Mouse (Mus musculus): Measurements from ENCODE around the gene Adam1a. TPM values are rescaled to one million over a fixed set of nuclear protein-coding genes. Genes with fewer than 3 reads are reported as not detected.
A peak's percentile ranks its signal among the peaks of the same experiment; 100 is the strongest.

Gene Adam1a
- polyA plus RNA-seq, 1 experiment from 2014 or later = 1.0 TPM

DNA sequence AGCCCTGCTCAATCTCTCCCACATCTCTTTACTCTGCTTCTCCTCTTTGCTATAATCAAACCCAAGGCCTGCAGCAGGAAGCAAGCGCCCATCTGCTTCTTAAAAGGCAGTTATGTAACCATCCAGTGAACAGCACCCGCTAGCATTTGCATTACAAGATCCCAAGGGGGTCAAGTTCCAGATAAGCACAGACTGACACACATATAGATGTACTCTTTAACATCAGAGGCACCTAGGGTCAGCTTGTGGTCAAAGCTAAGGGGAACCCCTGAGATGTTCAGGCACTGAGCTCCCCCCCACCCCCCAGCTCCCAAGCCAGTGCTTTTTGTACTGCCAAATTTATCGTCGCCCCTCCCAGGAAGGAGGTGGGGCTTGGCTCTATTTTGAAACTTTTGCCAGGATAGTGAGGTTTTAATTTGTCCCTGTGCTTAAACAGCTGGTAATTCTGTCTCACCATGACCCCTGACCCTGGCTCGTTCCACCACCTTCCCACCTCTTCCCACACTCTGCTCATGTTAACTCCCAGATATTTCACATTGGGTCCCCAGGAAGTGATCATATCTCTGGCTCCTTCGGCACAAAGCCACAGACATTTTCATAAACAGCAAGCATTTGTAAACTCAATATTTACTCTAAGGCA lies 41.2 kb upstream of the Adam1a start:
- 62% methylated on average over 6 of the region's 6 CpGs for WGBS (ENCODE audit: insufficient replicate concordance)
- H3K36me3 ChIP-seq (ENCODE audit: control insufficient read depth, insufficient read depth, low read length) = no peaks in the 10 kb centered on the region
- H3K4me2 ChIP-seq = no peak overlapping the region
- no peak overlapping the region for H3K27ac ChIP-seq (ENCODE audit: low read depth, low read length)
- ATAC-seq (replicated peaks; ENCODE audit: insufficient number of reproducible peaks, low FRiP score, low TSS enrichment) = no peak
- H3K4me1 ChIP-seq (ENCODE audit: control insufficient read depth, insufficient read depth, low read length) = 0 out of 2 replicates have a peak, but pooled peaks cover 6% of the 10 kb centered on the region
- H3K9me3 ChIP-seq (replicated peaks; ENCODE audit: control insufficient read depth, low read length) = no peaks in the 10 kb centered on the region
- no peak overlapping the region for H3K4me3 ChIP-seq (ENCODE audit: low read depth, low read length)
- H3K27me3 ChIP-seq (ENCODE audit: control insufficient read depth, insufficient read depth, low read length) = no peaks in the 10 kb centered on the region
- no peak overlapping the region for H3K9ac ChIP-seq (ENCODE audit: low read depth, low read length)

DNA sequence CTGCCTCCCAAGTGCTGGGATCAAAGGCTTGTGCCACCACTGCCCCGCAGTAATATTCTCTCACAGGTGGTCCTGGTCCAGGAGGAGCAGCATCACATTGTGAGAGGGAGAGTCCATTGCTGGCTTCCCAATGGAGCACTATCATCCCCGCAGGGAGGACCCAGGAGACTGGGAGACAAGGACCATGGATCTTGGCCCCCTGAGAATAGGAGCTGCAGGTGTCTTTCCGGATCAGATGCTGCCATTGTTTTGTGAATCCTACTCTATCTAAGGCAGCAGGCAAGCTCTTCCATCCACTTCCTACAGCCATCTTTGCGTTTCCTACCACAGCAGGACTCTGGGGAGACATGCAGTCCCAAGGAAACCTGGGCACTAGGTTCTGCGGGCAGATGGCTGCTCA lies 40.4 kb upstream of the Adam1a start:
- Histone ChIP-seq H3K27me3 (ENCODE audit: control insufficient read depth, insufficient read depth, low read length) (no peaks in the 10 kb centered on the region), H3K27ac (ENCODE audit: low read depth, low read length) (no peak overlapping the region), H3K4me1 (ENCODE audit: control insufficient read depth, insufficient read depth, low read length) (0 out of 2 replicates have a peak, but pooled peaks cover 6% of the 10 kb centered on the region), H3K36me3 (ENCODE audit: control insufficient read depth, insufficient read depth, low read length) (no peaks in the 10 kb centered on the region), H3K4me2 (no peak overlapping the region), H3K9me3 (replicated peaks; ENCODE audit: control insufficient read depth, low read length) (no peaks in the 10 kb centered on the region), H3K9ac (ENCODE audit: low read depth, low read length) (no peak overlapping the region), H3K4me3 (ENCODE audit: low read depth, low read length) (no peak overlapping the region)
- 73% methylated on average over 5 of the region's 5 CpGs for WGBS (ENCODE audit: insufficient replicate concordance)
- no peak for ATAC-seq (replicated peaks; ENCODE audit: insufficient number of reproducible peaks, low FRiP score, low TSS enrichment)

- Histone ChIP-seq H3K4me2 (no peak overlapping the region), H3K4me1 (ENCODE audit: control insufficient read depth, insufficient read depth, low read length) (0 out of 2 replicates have a peak, but pooled peaks cover 6% of the 10 kb centered on the region), H3K4me3 (ENCODE audit: low read depth, low read length) (no peak overlapping the region), H3K9me3 (replicated peaks; ENCODE audit: control insufficient read depth, low read length) (no peaks in the 10 kb centered on the region), H3K27ac (ENCODE audit: low read depth, low read length) (no peak overlapping the region), H3K36me3 (ENCODE audit: control insufficient read depth, insufficient read depth, low read length) (no peaks in the 10 kb centered on the region), H3K9ac (ENCODE audit: low read depth, low read length) (no peak overlapping the region), H3K27me3 (ENCODE audit: control insufficient read depth, insufficient read depth, low read length) (no peaks in the 10 kb centered on the region)
- 92% methylated on average over 10 of the region's 10 CpGs for WGBS (ENCODE audit: insufficient replicate concordance)
- ATAC-seq (replicated peaks; ENCODE audit: insufficient number of reproducible peaks, low FRiP score, low TSS enrichment) = no peak
Measured at GRCm38 (mm10) chr5:121585005-121585404, 39.7 kb upstream of the Adam1a start.

- Histone ChIP-seq H3K4me3 (ENCODE audit: low read depth, low read length) (no peak overlapping the region), H3K4me1 (ENCODE audit: control insufficient read depth, insufficient read depth, low read length) (0 out of 2 replicates have a peak, but pooled peaks cover 6% of the 10 kb centered on the region), H3K36me3 (ENCODE audit: control insufficient read depth, insufficient read depth, low read length) (peaks cover 3% of the 10 kb centered on the region; the same call in 1 of the 2 replicates), H3K27me3 (ENCODE audit: control insufficient read depth, insufficient read depth, low read length) (no peaks in the 10 kb centered on the region), H3K9ac (ENCODE audit: low read depth, low read length) (no peak overlapping the region), H3K27ac (ENCODE audit: low read depth, low read length) (no peak overlapping the region), H3K4me2 (no peak overlapping the region), H3K9me3 (replicated peaks; ENCODE audit: control insufficient read depth, low read length) (no peaks in the 10 kb centered on the region)
- ATAC-seq (replicated peaks; ENCODE audit: insufficient number of reproducible peaks, low FRiP score, low TSS enrichment) = peak; percentile 74
- 54% methylated on average over 12 of the region's 12 CpGs for WGBS (ENCODE audit: insufficient replicate concordance)
Measured at GRCm38 (mm10) chr5:121583765-121584501, 38.7 kb upstream of the Adam1a start.

- H3K4me1 ChIP-seq (ENCODE audit: control insufficient read depth, insufficient read depth, low read length) = 0 out of 2 replicates have a peak, but pooled peaks cover 6% of the 10 kb centered on the region
- peaks cover 3% of the 10 kb centered on the region; the same call in 1 of the 2 replicates for H3K36me3 ChIP-seq (ENCODE audit: control insufficient read depth, insufficient read depth, low read length)
- no peak overlapping the region for H3K4me2 ChIP-seq
- WGBS (ENCODE audit: insufficient replicate concordance) = 88% methylated on average over 8 of the region's 8 CpGs
- H3K9ac ChIP-seq (ENCODE audit: low read depth, low read length) = no peak overlapping the region
- no peaks in the 10 kb centered on the region for H3K9me3 ChIP-seq (replicated peaks; ENCODE audit: control insufficient read depth, low read length)
- H3K4me3 ChIP-seq (ENCODE audit: low read depth, low read length) = no peak overlapping the region
- no peak overlapping the region for H3K27ac ChIP-seq (ENCODE audit: low read depth, low read length)
- ATAC-seq (replicated peaks; ENCODE audit: insufficient number of reproducible peaks, low FRiP score, low TSS enrichment) = no peak
- H3K27me3 ChIP-seq (ENCODE audit: control insufficient read depth, insufficient read depth, low read length) = no peaks in the 10 kb centered on the region
Measured at GRCm38 (mm10) chr5:121581945-121582344, 36.7 kb upstream of the Adam1a start.

DNA sequence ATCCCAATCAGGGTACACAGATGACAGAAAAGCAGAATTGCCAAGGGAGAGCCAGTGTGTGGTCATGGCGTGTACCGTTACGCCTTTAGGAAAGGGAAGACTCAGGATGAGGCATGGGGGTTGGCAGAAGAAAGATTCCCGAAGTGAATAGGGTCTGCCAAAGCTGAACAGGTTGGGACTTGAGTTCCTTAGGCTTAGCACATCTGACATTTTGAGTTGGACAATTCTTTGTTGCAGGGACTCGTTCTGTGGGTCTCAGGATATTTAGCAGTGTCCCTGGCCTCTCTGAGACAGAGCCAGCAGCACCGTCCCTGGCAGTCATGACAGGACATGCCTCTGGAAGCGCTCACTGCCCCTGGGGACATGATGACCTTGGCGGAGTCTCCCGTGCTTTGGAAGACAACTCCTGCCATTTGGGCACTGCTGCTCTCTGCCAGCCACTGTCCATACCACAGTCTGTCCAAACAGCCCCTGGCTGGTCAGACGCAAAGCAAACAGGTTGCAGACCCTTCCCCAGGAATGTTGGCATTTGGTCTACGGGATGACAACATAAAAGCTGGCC lies 31.7 kb upstream of the Adam1a start:
- Histone ChIP-seq H3K9ac (ENCODE audit: low read depth, low read length) (no peak overlapping the region), H3K36me3 (ENCODE audit: control insufficient read depth, insufficient read depth, low read length) (peaks cover 3% of the 10 kb centered on the region; the same call in 1 of the 2 replicates), H3K4me1 (ENCODE audit: control insufficient read depth, insufficient read depth, low read length) (no peaks in the 10 kb centered on the region), H3K9me3 (replicated peaks; ENCODE audit: control insufficient read depth, low read length) (no peaks in the 10 kb centered on the region), H3K27me3 (ENCODE audit: control insufficient read depth, insufficient read depth, low read length) (no peaks in the 10 kb centered on the region), H3K4me3 (ENCODE audit: low read depth, low read length) (no peak overlapping the region), H3K4me2 (no peak overlapping the region), H3K27ac (ENCODE audit: low read depth, low read length) (no peak overlapping the region)
- WGBS (ENCODE audit: insufficient replicate concordance) = 79% methylated on average over 11 of the region's 11 CpGs
- ATAC-seq (replicated peaks; ENCODE audit: insufficient number of reproducible peaks, low FRiP score, low TSS enrichment) = no peak

- peaks cover 3% of the 10 kb centered on the region; the same call in 1 of the 2 replicates for H3K36me3 ChIP-seq (ENCODE audit: control insufficient read depth, insufficient read depth, low read length)
- 89% methylated on average over 11 of the region's 11 CpGs for WGBS (ENCODE audit: insufficient replicate concordance)
- ATAC-seq (replicated peaks; ENCODE audit: insufficient number of reproducible peaks, low FRiP score, low TSS enrichment) = no peak
Measured at GRCm38 (mm10) chr5:121575867-121576266, 30.6 kb upstream of the Adam1a start.

DNA sequence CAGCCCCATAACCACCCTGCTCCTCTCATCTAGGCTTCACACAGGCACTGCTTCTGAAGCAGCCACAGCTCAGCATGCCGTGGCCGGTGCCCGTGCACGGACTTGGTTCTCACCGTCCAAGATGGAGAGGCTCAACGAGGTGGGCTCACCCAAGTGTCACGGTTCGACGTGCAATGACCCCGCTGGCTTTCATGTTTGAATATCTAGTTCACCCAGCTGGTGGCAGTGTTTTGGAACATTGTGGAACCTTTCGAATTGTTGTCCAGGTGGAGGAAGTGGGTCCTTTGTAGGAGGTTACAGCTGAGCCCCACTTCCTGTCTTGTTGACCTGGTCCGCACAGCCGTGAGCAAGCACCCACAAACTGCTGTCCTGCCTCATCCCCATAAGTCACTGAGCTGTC lies 28.9 kb upstream of the Adam1a start:
- Histone ChIP-seq H3K27ac (ENCODE audit: low read depth, low read length) (no peak overlapping the region), H3K4me3 (ENCODE audit: low read depth, low read length) (no peak overlapping the region), H3K36me3 (ENCODE audit: control insufficient read depth, insufficient read depth, low read length) (peaks cover 1% of the 10 kb centered on the region; the same call in 1 of the 2 replicates), H3K27me3 (ENCODE audit: control insufficient read depth, insufficient read depth, low read length) (no peaks in the 10 kb centered on the region), H3K4me2 (no peak overlapping the region), H3K4me1 (ENCODE audit: control insufficient read depth, insufficient read depth, low read length) (no peaks in the 10 kb centered on the region), H3K9me3 (replicated peaks; ENCODE audit: control insufficient read depth, low read length) (no peaks in the 10 kb centered on the region), H3K9ac (ENCODE audit: low read depth, low read length) (no peak overlapping the region)
- ATAC-seq (replicated peaks; ENCODE audit: insufficient number of reproducible peaks, low FRiP score, low TSS enrichment) = no peak
- 86% methylated on average over 13 of the region's 13 CpGs for WGBS (ENCODE audit: insufficient replicate concordance)

More at GRCm38 (mm10) chr5:121575867-121576266, 30.6 kb upstream of the Adam1a start:
- Histone ChIP-seq H3K27me3 (ENCODE audit: control insufficient read depth, insufficient read depth, low read length) (no peaks in the 10 kb centered on the region), H3K4me3 (ENCODE audit: low read depth, low read length) (no peak overlapping the region), H3K9ac (ENCODE audit: low read depth, low read length) (no peak overlapping the region), H3K4me2 (no peak overlapping the region), H3K9me3 (replicated peaks; ENCODE audit: control insufficient read depth, low read length) (no peaks in the 10 kb centered on the region), H3K4me1 (ENCODE audit: control insufficient read depth, insufficient read depth, low read length) (no peaks in the 10 kb centered on the region), H3K27ac (ENCODE audit: low read depth, low read length) (no peak overlapping the region)

All from heart, embryonic 11.5 days (tissue).